Comparison of ENCODE assay signal across 8 mouse cellular contexts in the genomic region with DNA sequence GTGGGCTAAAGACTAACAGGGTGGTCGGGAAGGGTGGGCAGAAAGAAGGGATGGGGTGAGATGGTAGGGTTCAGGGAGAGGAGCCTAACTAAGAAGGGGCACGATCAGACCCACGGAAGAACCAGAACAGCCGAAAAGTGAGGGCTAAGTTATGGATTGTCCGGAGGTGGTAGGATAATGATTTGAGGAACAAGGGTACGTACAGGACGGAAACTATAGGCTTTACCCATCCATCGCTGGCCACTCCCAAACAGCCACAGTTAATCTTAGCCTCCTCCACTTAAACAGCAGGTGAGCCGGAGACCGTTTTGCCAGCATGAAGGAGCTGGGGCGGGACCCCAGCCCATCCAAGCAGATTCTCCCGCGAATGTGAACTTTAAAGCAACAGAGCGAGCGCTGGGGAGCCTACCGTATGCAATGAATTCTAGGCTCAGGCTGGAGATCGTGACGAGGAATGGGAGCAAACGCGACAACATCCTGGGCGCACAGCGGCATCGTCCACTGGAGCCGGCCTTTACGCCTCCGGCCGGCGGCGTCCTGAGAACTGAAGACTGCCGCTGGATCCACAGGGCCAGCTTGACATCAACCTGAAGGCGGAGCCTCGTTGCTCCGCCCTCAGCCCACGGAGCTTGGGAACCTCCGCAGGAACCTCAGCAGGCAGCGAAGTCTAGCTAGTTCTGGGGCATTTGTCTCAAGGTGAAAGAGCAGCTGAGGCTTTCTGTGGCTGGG. TPM values are rescaled to one million over a fixed set of nuclear protein-coding genes. Genes with fewer than 3 reads are reported as not detected.
DNase-seq lines count a peak whose midpoint lies in the region; ATAC-seq and TF ChIP-seq lines count a peak whose summit lies in the region.

Gene Il10ra (minus strand): TSS at position 553 of the 729 bp plus-strand sequence.

- 6% methylated on average over 36 of the region's 36 CpGs for WGBS in embryonic facial prominence, embryonic 14.5 days
- 7% methylated on average over 36 of the region's 36 CpGs for WGBS in lung, embryonic 14.5 days
- WGBS in neural tube, embryonic 13.5 days, result 7% methylated on average over 36 of the region's 36 CpGs

- peak within 1 kb of the TSS; percentile 39 for H3K4me3 ChIP-seq in embryonic facial prominence, embryonic 14.5 days (ENCODE audit: low read depth, low read length)
- H3K4me3 ChIP-seq in lung, embryonic 14.5 days (ENCODE audit: low read depth, low read length), result peak within 1 kb of the TSS; percentile 28
- peak within 1 kb of the TSS; percentile 42 for H3K4me3 ChIP-seq in neural tube, embryonic 13.5 days

- peaks cover 28% of the 10 kb centered on the region for H3K27me3 ChIP-seq in embryonic facial prominence, embryonic 14.5 days (replicated peaks; ENCODE audit: control insufficient read depth, insufficient read depth, low read length)
- H3K27me3 ChIP-seq in lung, embryonic 14.5 days (ENCODE audit: insufficient read depth, low read length), result peaks cover 23% of the 10 kb centered on the region
- H3K27me3 ChIP-seq in neural tube, embryonic 13.5 days, result peaks cover 42% of the 10 kb centered on the region

- H3K36me3 ChIP-seq in embryonic facial prominence, embryonic 14.5 days (ENCODE audit: control insufficient read depth, insufficient read depth, low read length), result no peaks in the 10 kb centered on the region
- no peaks in the 10 kb centered on the region for H3K36me3 ChIP-seq in lung, embryonic 14.5 days (ENCODE audit: insufficient read depth)
- no peaks in the 10 kb centered on the region for H3K36me3 ChIP-seq in neural tube, embryonic 13.5 days

- no peaks in the 10 kb centered on the region for H3K4me1 ChIP-seq in embryonic facial prominence, embryonic 14.5 days (ENCODE audit: control insufficient read depth, insufficient read depth, low read length)
- H3K4me1 ChIP-seq in lung, embryonic 14.5 days (ENCODE audit: insufficient read depth), result no peaks in the 10 kb centered on the region
- peaks cover 12% of the 10 kb centered on the region for H3K4me1 ChIP-seq in neural tube, embryonic 13.5 days (replicated peaks)

- no peak within 1 kb of the TSS for H3K27ac ChIP-seq in embryonic facial prominence, embryonic 14.5 days (replicated peaks; ENCODE audit: low read depth, low read length)
- no peak within 1 kb of the TSS for H3K27ac ChIP-seq in lung, embryonic 14.5 days (ENCODE audit: low read depth)
- no peak within 1 kb of the TSS for H3K27ac ChIP-seq in neural tube, embryonic 13.5 days (replicated peaks)

- intact Hi-C loops in heart, postnatal 14 days (cut with DNase I), result no loop called here

- no peak for TF ChIP-seq CTCF in lung, embryonic 14.5 days (IDR thresholded peaks at IDR 0.05; ENCODE audit: low read depth)

- H3K4me2 ChIP-seq in embryonic facial prominence, embryonic 14.5 days (ENCODE audit: low read depth, low read length), result peak within 1 kb of the TSS; percentile 70
- H3K4me2 ChIP-seq in lung, embryonic 14.5 days, result peak within 1 kb of the TSS; percentile 60
- H3K4me2 ChIP-seq in neural tube, embryonic 13.5 days, result peak within 1 kb of the TSS; percentile 77

- H3K9ac ChIP-seq in embryonic facial prominence, embryonic 14.5 days (ENCODE audit: low read depth, low read length), result peak within 1 kb of the TSS; percentile 39
- H3K9ac ChIP-seq in lung, embryonic 14.5 days, result peak within 1 kb of the TSS; percentile 44
- H3K9ac ChIP-seq in neural tube, embryonic 13.5 days, result peak within 1 kb of the TSS; percentile 69

- no peaks in the 10 kb centered on the region for H3K9me3 ChIP-seq in embryonic facial prominence, embryonic 14.5 days (ENCODE audit: control insufficient read depth, low read length)
- H3K9me3 ChIP-seq in lung, embryonic 14.5 days (ENCODE audit: low read depth, low read length), result no peaks in the 10 kb centered on the region
- no peaks in the 10 kb centered on the region for H3K9me3 ChIP-seq in neural tube, embryonic 13.5 days

- ATAC-seq in embryonic facial prominence, embryonic 14.5 days (ENCODE audit: low read depth), result peak; percentile 41; the same call in 1 of the 2 replicates
- ATAC-seq in lung, embryonic 14.5 days (ENCODE audit: insufficient read depth), result no peak
- peak; percentile 36; the same call in 1 of the 2 replicates for ATAC-seq in neural tube, embryonic 13.5 days (ENCODE audit: low read depth)

- DNase-seq in CD4-positive, CD25-positive, alpha-beta regulatory T cell, adult 2 months (ENCODE audit: low read depth, low spot score), result peak; percentile 81
- peak; percentile 74 to 80 for DNase-seq in adrenal gland, postnatal 36 days
- peak; percentile 54 for DNase-seq in embryonic facial prominence, embryonic 14.5 days (ENCODE audit: low spot score)
- peak; percentile 56 to 57 for DNase-seq in heart, postnatal 14 days
- peak; percentile 72 for DNase-seq in kidney, postnatal 10 days
- peak; percentile 80 for DNase-seq in lung, embryonic 14.5 days
- peak; percentile 61 to 66 for DNase-seq in thymus, adult 18-20 months

RNA-seq across cellular contexts. Expression of gene Il10ra, which starts in this region (rescaled TPM):
- 1 to 10 TPM; 2.4 to 2.5 TPM for total RNA-seq in adrenal gland, postnatal 36 days (2021)
- polyA plus RNA-seq in embryonic facial prominence, embryonic 14.5 days (2014; fragmentation: Nextera tagmentation; extraction: Ambion mirVana), result 1.2 TPM in 2 replicates
- total RNA-seq in heart, postnatal 14 days (2021), result 1 to 10 TPM; 1.6 TPM
- 0.63 and 1.3 TPM in 2 replicates for polyA plus RNA-seq in lung, embryonic 14.5 days (2014; fragmentation: Nextera tagmentation; extraction: Ambion mirVana)
- 0.90 and 1.1 TPM in 2 replicates for polyA plus RNA-seq in neural tube, embryonic 13.5 days (2015; fragmentation: Nextera tagmentation; extraction: Ambion mirVana)
